Mouse (Mus musculus) liver, embryonic 12.5 days (tissue): ENCODE results near the gene Smim15. TPM values are rescaled to one million over a fixed set of nuclear protein-coding genes. Genes with fewer than 3 reads are reported as not detected.

Experiments
- polyA plus RNA-seq: library from polyadenylated mRNA; unstranded; fragments of >200 nt; fragmentation: Nextera tagmentation; extraction: Ambion mirVana; gene quantifications from 2 replicates; pipeline ENCODE4 v1.2.1, GENCODE M21; 2016

Gene Smim15
- polyA plus RNA-seq, 1 experiment from 2014 or later, result 34.1 TPM

Other genes with a start within 250 kb of the Smim15 start
- 47.8 and 49.2 TPM in 2 replicates for gene Ndufaf2, start 114.2 kb downstream of the Smim15 start, polyA plus RNA-seq
- 14.6 and 14.8 TPM in 2 replicates for gene Ercc8, start 114.3 kb downstream of the Smim15 start, polyA plus RNA-seq
- 2.2 and 2.5 TPM in 2 replicates for gene Elovl7, start 170.0 kb downstream of the Smim15 start, polyA plus RNA-seq